Mouse (Mus musculus) bone marrow macrophage, adult 2 months (primary cell): Measurements from ENCODE around the gene Ttc7b. TPM values are rescaled to one million over a fixed set of nuclear protein-coding genes. Genes with fewer than 3 reads are reported as not detected.

Experiments used
- H3K27ac ChIP-seq: 2 replicates; pipeline ENCODE4 v1.5.1; 2012; ENCODE audit warnings: low read depth, low read length; ENCODE audit not compliant: insufficient read depth
- H3K4me1 ChIP-seq: 2 replicates; pipeline ENCODE4 v1.6.1; 2012; ENCODE audit warnings: low read length; ENCODE audit not compliant: control insufficient read depth, insufficient read depth
- H3K4me3 ChIP-seq: 2 replicates; pipeline ENCODE4 v1.5.1; 2012; ENCODE audit warnings: mild to moderate bottlenecking, low read length, moderate library complexity; ENCODE audit not compliant: insufficient read depth
- CTCF ChIP-seq: IDR thresholded peaks from 2 replicates; pipeline ENCODE4 v1.5.1; 2012; ENCODE audit warnings: low read depth, mild to moderate bottlenecking, low read length, moderate library complexity
- POLR2A ChIP-seq: IDR thresholded peaks from 2 replicates; pipeline ENCODE4 v1.6.1; 2012; ENCODE audit warnings: mild to moderate bottlenecking, low read depth, low read length, borderline replicate concordance
- polyA plus RNA-seq: library from polyadenylated mRNA; stranded (reverse); fragments of >200 nt; gene quantifications from 2 replicates; pipeline ENCODE4 v1.2.4, GENCODE M21; 2012; ENCODE audit not compliant: missing spikeins, insufficient read depth, insufficient read length

The Ttc7b gene
- polyA plus RNA-seq, 1 experiment: 18.8 TPM

GRCm38 (mm10) chr12:100398268-100398943 lies 122.2 kb downstream of the Ttc7b start:
- no peak overlapping the region for H3K27ac ChIP-seq
- no peak overlapping the region for H3K4me3 ChIP-seq
- peaks cover 15% of the 10 kb centered on the region for H3K4me1 ChIP-seq
- no peak for TF ChIP-seq POLR2A
- TF ChIP-seq CTCF: no peak

GRCm38 (mm10) chr12:100397432-100398146 lies 123.0 kb downstream of the Ttc7b start:
- no peak for TF ChIP-seq POLR2A
- no peak for TF ChIP-seq CTCF
- Histone ChIP-seq H3K27ac (no peak overlapping the region), H3K4me3 (no peak overlapping the region), H3K4me1 (peaks cover 15% of the 10 kb centered on the region)

- Histone ChIP-seq H3K4me1 (peaks cover 15% of the 10 kb centered on the region), H3K27ac (no peak overlapping the region), H3K4me3 (no peak overlapping the region)
- TF ChIP-seq CTCF: no peak
- no peak for TF ChIP-seq POLR2A
These were observed 123.8 kb downstream of the Ttc7b start for GRCm38 (mm10) chr12:100396806-100397205.

- H3K4me1 ChIP-seq: peaks cover 10% of the 10 kb centered on the region
- TF ChIP-seq CTCF (no peak), POLR2A (no peak)
- H3K4me3 ChIP-seq: no peak overlapping the region
These were observed 127.1 kb downstream of the Ttc7b start for GRCm38 (mm10) chr12:100393532-100393931.

GRCm38 (mm10) chr12:100393109-100393508 lies 127.5 kb downstream of the Ttc7b start:
- no peak for TF ChIP-seq POLR2A
- TF ChIP-seq CTCF: no peak
- H3K4me1 ChIP-seq: peaks cover 7% of the 10 kb centered on the region
- H3K4me3 ChIP-seq: no peak overlapping the region
- H3K27ac ChIP-seq: no peak overlapping the region

More at GRCm38 (mm10) chr12:100393532-100393931, 127.1 kb downstream of the Ttc7b start:
- no peak overlapping the region for H3K27ac ChIP-seq

- Histone ChIP-seq H3K4me1 (peaks cover 7% of the 10 kb centered on the region), H3K27ac (no peak overlapping the region), H3K4me3 (no peak overlapping the region)
- no peak for TF ChIP-seq POLR2A
These were observed 128.2 kb downstream of the Ttc7b start for GRCm38 (mm10) chr12:100392466-100392865.

GRCm38 (mm10) chr12:100391890-100392289 lies 128.7 kb downstream of the Ttc7b start:
- Histone ChIP-seq H3K27ac (no peak overlapping the region), H3K4me1 (peaks cover 4% of the 10 kb centered on the region), H3K4me3 (no peak overlapping the region)
- TF ChIP-seq POLR2A: no peak
- TF ChIP-seq CTCF: no peak

- H3K27ac ChIP-seq: no peak overlapping the region
- H3K4me1 ChIP-seq: no peaks in the 10 kb centered on the region
- no peak for TF ChIP-seq POLR2A
These were observed 130.5 kb downstream of the Ttc7b start for GRCm38 (mm10) chr12:100389878-100390710.

GRCm38 (mm10) chr12:100386259-100386658 lies 134.4 kb downstream of the Ttc7b start:
- H3K27ac ChIP-seq: no peak overlapping the region
- TF ChIP-seq CTCF: no peak
- no peak for TF ChIP-seq POLR2A
- H3K4me3 ChIP-seq: no peak overlapping the region
- H3K4me1 ChIP-seq: no peaks in the 10 kb centered on the region

More at GRCm38 (mm10) chr12:100389878-100390710, 130.5 kb downstream of the Ttc7b start:
- H3K4me3 ChIP-seq: no peak overlapping the region

GRCm38 (mm10) chr12:100382526-100382925 lies 138.1 kb downstream of the Ttc7b start:
- peaks cover 3% of the 10 kb centered on the region for H3K4me1 ChIP-seq
- no peak overlapping the region for H3K27ac ChIP-seq
- no peak for TF ChIP-seq POLR2A
- TF ChIP-seq CTCF: no peak
- no peak overlapping the region for H3K4me3 ChIP-seq

GRCm38 (mm10) chr12:100381941-100382340 lies 138.7 kb downstream of the Ttc7b start:
- no peak overlapping the region for H3K27ac ChIP-seq
- H3K4me1 ChIP-seq: peaks cover 3% of the 10 kb centered on the region
- TF ChIP-seq POLR2A (no peak), CTCF (no peak)
- H3K4me3 ChIP-seq: no peak overlapping the region
